Mouse (Mus musculus) liver, embryonic 12.5 days (tissue): ENCODE data around the gene Grxcr1. TPM values are rescaled to one million over a fixed set of nuclear protein-coding genes. Genes with fewer than 3 reads are reported as not detected.

Experiments
- ATAC-seq: fragments of 200-750 bp; cut with Nextera tagmentation; 2 replicates; pipeline ENCODE4 v1.8.0; 2017; ENCODE audit warnings: moderate number of reproducible peaks, mild to moderate bottlenecking, moderate library complexity
- H3K27ac ChIP-seq: fragments of 300-500 bp; sonication (generic); 2 replicates; pipeline ENCODE4 v1.5.1; 2016; ENCODE audit warnings: mild to moderate bottlenecking
- H3K27me3 ChIP-seq: fragments of 300-500 bp; sonication (generic); replicated peaks from 2 replicates; pipeline ENCODE4 v1.6.1; 2016; ENCODE audit warnings: mild to moderate bottlenecking, moderate library complexity
- H3K36me3 ChIP-seq: fragments of 300-500 bp; sonication (generic); 2 replicates; pipeline ENCODE4 v1.6.1; 2016; ENCODE audit warnings: mild to moderate bottlenecking, moderate library complexity
- H3K4me1 ChIP-seq: fragments of 300-500 bp; sonication (generic); 2 replicates; pipeline ENCODE4 v1.6.1; 2016
- H3K4me2 ChIP-seq: fragments of 300-500 bp; sonication (generic); 2 replicates; pipeline ENCODE4 v1.6.1; 2016; ENCODE audit warnings: mild to moderate bottlenecking, moderate library complexity
- H3K4me3 ChIP-seq: fragments of 300-500 bp; sonication (generic); 2 replicates; pipeline ENCODE4 v1.5.1; 2016; ENCODE audit warnings: mild to moderate bottlenecking, moderate library complexity
- H3K9ac ChIP-seq: fragments of 300-500 bp; sonication (generic); 2 replicates; pipeline ENCODE4 v1.6.1; 2016; ENCODE audit warnings: mild to moderate bottlenecking, moderate library complexity
- H3K9me3 ChIP-seq: fragments of 300-500 bp; sonication (generic); replicated peaks from 2 replicates; pipeline ENCODE4 v1.6.1; 2016; ENCODE audit warnings: mild to moderate bottlenecking, moderate library complexity
- WGBS: fragments of 180-500 bp; shearing (Covaris S2); methylation state at CpG from one replicate; pipeline ENCODE4 v1.1.7; 2016; ENCODE audit not compliant: insufficient replicate concordance; 5-methylcytosine and 5-hydroxymethylcytosine counted together
- polyA plus RNA-seq: library from polyadenylated mRNA; unstranded; fragments of >200 nt; fragmentation: Nextera tagmentation; extraction: Ambion mirVana; gene quantifications from 2 replicates; pipeline ENCODE4 v1.2.1, GENCODE M21; 2016

The Grxcr1 gene
- polyA plus RNA-seq, 1 experiment from 2014 or later: not detected

DNA sequence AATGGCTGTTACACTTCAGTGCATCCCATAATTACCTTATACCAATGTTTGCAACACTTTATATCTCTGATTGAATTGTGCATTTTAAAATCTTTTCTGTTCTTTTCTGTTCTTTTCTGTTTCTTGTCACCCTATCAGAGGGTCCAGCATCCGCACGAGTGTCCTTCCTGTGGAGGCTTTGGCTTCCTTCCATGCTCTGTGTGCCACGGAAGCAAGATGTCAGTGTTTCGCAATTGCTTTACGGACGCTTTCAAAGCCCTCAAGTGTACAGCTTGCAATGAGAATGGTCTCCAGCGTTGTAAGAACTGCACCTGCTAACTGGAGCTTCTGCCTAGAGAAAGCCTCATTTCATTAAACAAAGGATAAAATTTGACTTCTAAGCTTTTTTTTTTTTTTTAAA lies 134.3 kb downstream of the Grxcr1 start:
- H3K9me3 ChIP-seq: no peaks in the 10 kb centered on the region
- ATAC-seq: no peak
- WGBS: 45% methylated on average over 7 of the region's 7 CpGs

More for the DNA sequence above, 134.3 kb downstream of the Grxcr1 start:
- Histone ChIP-seq H3K4me3 (no peak overlapping the region), H3K27ac (no peak overlapping the region), H3K4me2 (no peak overlapping the region), H3K4me1 (no peaks in the 10 kb centered on the region), H3K27me3 (no peaks in the 10 kb centered on the region), H3K36me3 (no peaks in the 10 kb centered on the region), H3K9ac (no peak overlapping the region)

Other genes with a start within 250 kb of the Grxcr1 start
- gene Atp8a1, start 184.4 kb upstream of the Grxcr1 start, polyA plus RNA-seq: 61.2 and 64.2 TPM in 2 replicates
- not detected in 2 replicates for gene Gm5108, start 90.2 kb upstream of the Grxcr1 start, polyA plus RNA-seq
- not detected in 2 replicates for gene Gm21905, start 85.4 kb upstream of the Grxcr1 start, polyA plus RNA-seq